Mouse (Mus musculus) embryonic fibroblast, embryonic 13.5 days (primary cell): ENCODE results near the gene Mars2.

Experiments used
- CTCF ChIP-seq: IDR thresholded peaks from 2 replicates; pipeline ENCODE4 v1.5.1; 2011; ENCODE audit warnings: mild to moderate bottlenecking, control low read depth, low read length, moderate library complexity, borderline replicate concordance; ENCODE audit not compliant: insufficient read depth
- POLR2A ChIP-seq: IDR thresholded peaks from 2 replicates; pipeline ENCODE4 v1.6.1; 2011; ENCODE audit warnings: low read depth, mild to moderate bottlenecking, control low read depth, low read length, moderate library complexity

GRCm38 (mm10) chr1:55226011-55226857 lies 10.7 kb upstream of the Mars2 start, which contains the start of gene Rftn2:
- TF ChIP-seq CTCF: no peak
- TF ChIP-seq POLR2A: no peak; the same call in none of the 2 replicates
